8 mouse cellular contexts compared by ENCODE assay signal in genomic region chr5:57720206-57720880, GRCm38 (mm10). TPM values are rescaled to one million over a fixed set of nuclear protein-coding genes. Genes with fewer than 3 reads are reported as not detected.
DNase-seq lines count a peak whose midpoint lies in the region; ATAC-seq and TF ChIP-seq lines count a peak whose summit lies in the region.

No protein-coding gene starts in this region.

- peaks cover 3% of the 10 kb centered on the region; the same call in 1 of the 2 replicates for H3K27me3 ChIP-seq in cerebellum, adult 2 months (ENCODE audit: control insufficient read depth, insufficient read depth, low read length)
- peaks cover 21% of the 10 kb centered on the region for H3K27me3 ChIP-seq in lung, embryonic 16.5 days (ENCODE audit: control insufficient read depth, insufficient read depth, low read depth, low read length)
- no peaks in the 10 kb centered on the region for H3K27me3 ChIP-seq in heart, postnatal 0 days (ENCODE audit: control insufficient read depth, insufficient read depth, low read length)
- H3K27me3 ChIP-seq in liver, postnatal 0 days (ENCODE audit: insufficient read depth, low read length): peaks cover 67% of the 10 kb centered on the region

- no peaks in the 10 kb centered on the region for H3K9me3 ChIP-seq in lung, embryonic 16.5 days (ENCODE audit: control insufficient read depth, low read length)
- H3K9me3 ChIP-seq in heart, postnatal 0 days (replicated peaks; ENCODE audit: control insufficient read depth, low read length): no peaks in the 10 kb centered on the region
- H3K9me3 ChIP-seq in liver, postnatal 0 days (ENCODE audit: low read length): no peaks in the 10 kb centered on the region

- no peak for TF ChIP-seq CTCF in cerebellum, adult 2 months (IDR thresholded peaks at IDR 0.05; ENCODE audit: borderline replicate concordance, insufficient read depth, low read depth, low read length)
- TF ChIP-seq CTCF in heart, postnatal 0 days (IDR thresholded peaks at IDR 0.05; ENCODE audit: low read depth): no peak
- TF ChIP-seq CTCF in liver, postnatal 0 days (IDR thresholded peaks at IDR 0.05; ENCODE audit: low read depth): no peak

- ATAC-seq in cerebellum, adult (ENCODE audit: insufficient number of reproducible peaks, low FRiP score, low TSS enrichment): no peak
- no peak for ATAC-seq in lung, embryonic 16.5 days (ENCODE audit: low read depth)
- no peak for ATAC-seq in heart, postnatal 0 days (ENCODE audit: insufficient read depth, low read depth)
- ATAC-seq in liver, postnatal 0 days: no peak

- TF ChIP-seq POLR2A in cerebellum, adult 2 months (IDR thresholded peaks at IDR 0.05; ENCODE audit: borderline replicate concordance, insufficient read depth, low read length): no peak

- H3K36me3 ChIP-seq in lung, embryonic 16.5 days (ENCODE audit: control insufficient read depth, insufficient read depth, low read length): no peaks in the 10 kb centered on the region
- 0 out of 2 replicates have a peak, but pooled peaks cover 5% of the 10 kb centered on the region for H3K36me3 ChIP-seq in heart, postnatal 0 days (replicated peaks; ENCODE audit: control insufficient read depth, insufficient read depth, low read length)
- H3K36me3 ChIP-seq in liver, postnatal 0 days (replicated peaks; ENCODE audit: insufficient read depth, low read length): no peaks in the 10 kb centered on the region

- no peak for TF ChIP-seq EP300 in heart, postnatal 0 days (IDR thresholded peaks at IDR 0.05; ENCODE audit: low read depth)
- TF ChIP-seq EP300 in liver, postnatal 0 days (IDR thresholded peaks at IDR 0.05; ENCODE audit: low read depth): no peak

- 8% methylated on average over 34 of the region's 34 CpGs for WGBS in cerebellum, adult 2 months
- WGBS in lung, embryonic 16.5 days: 6% methylated on average over 34 of the region's 34 CpGs
- 3% methylated on average over 34 of the region's 34 CpGs for WGBS in heart, postnatal 0 days
- WGBS in liver, postnatal 0 days (ENCODE audit: insufficient replicate concordance): 9% methylated on average over 34 of the region's 34 CpGs

- H3K4me2 ChIP-seq in lung, embryonic 16.5 days (ENCODE audit: low read depth, low read length): peak overlapping the region; percentile 96
- H3K4me2 ChIP-seq in heart, postnatal 0 days (ENCODE audit: low read depth, low read length): peak overlapping the region; percentile 75
- peak overlapping the region; percentile 95 for H3K4me2 ChIP-seq in liver, postnatal 0 days (ENCODE audit: low read depth, low read length)

- peak; percentile 9 to 18 for DNase-seq in cerebellum, adult 2 months
- DNase-seq in lung, postnatal 14 days: no peak
- DNase-seq in heart, postnatal 0 days (ENCODE audit: low spot score): no peak
- DNase-seq in liver, postnatal 0 days: no peak
- peak; percentile 41 for DNase-seq in testis, postnatal 10 days (ENCODE audit: low spot score)
- no peak for DNase-seq in gastrocnemius, adult 8-10 months (ENCODE audit: low spot score in 2 of 2)

- peaks cover 6% of the 10 kb centered on the region; the same call in 1 of the 2 replicates for H3K4me1 ChIP-seq in cerebellum, adult 2 months (ENCODE audit: control insufficient read depth, insufficient read depth, low read length)
- H3K4me1 ChIP-seq in lung, embryonic 16.5 days (replicated peaks; ENCODE audit: control insufficient read depth, insufficient read depth, low read length): peaks cover 20% of the 10 kb centered on the region
- H3K4me1 ChIP-seq in heart, postnatal 0 days (ENCODE audit: control insufficient read depth, insufficient read depth): no peaks in the 10 kb centered on the region
- H3K4me1 ChIP-seq in liver, postnatal 0 days (ENCODE audit: insufficient read depth): peaks cover 30% of the 10 kb centered on the region

- peak overlapping the region; percentile 39 for H3K4me3 ChIP-seq in cerebellum, adult 2 months (replicated peaks; ENCODE audit: insufficient read depth, low read depth, low read length)
- peak overlapping the region; percentile 72 for H3K4me3 ChIP-seq in lung, embryonic 16.5 days (ENCODE audit: low read length)
- peak overlapping the region; percentile 71 for H3K4me3 ChIP-seq in heart, postnatal 0 days (ENCODE audit: low read depth, low read length)
- H3K4me3 ChIP-seq in liver, postnatal 0 days (ENCODE audit: low read depth, low read length): peak overlapping the region; percentile 59

- H3K9ac ChIP-seq in lung, embryonic 16.5 days (ENCODE audit: low read length): no peak overlapping the region; the same call in 1 of the 2 replicates
- H3K9ac ChIP-seq in heart, postnatal 0 days (replicated peaks; ENCODE audit: low read depth, low read length): peak overlapping the region; percentile 78
- H3K9ac ChIP-seq in liver, postnatal 0 days (replicated peaks): no peak overlapping the region

- H3K27ac ChIP-seq in cerebellum, adult 2 months (ENCODE audit: insufficient read depth, low read length): no peak overlapping the region
- no peak overlapping the region for H3K27ac ChIP-seq in lung, embryonic 16.5 days (ENCODE audit: low read length)
- peak overlapping the region; percentile 95 for H3K27ac ChIP-seq in heart, postnatal 0 days (ENCODE audit: low read depth)
- H3K27ac ChIP-seq in liver, postnatal 0 days (ENCODE audit: low read depth): no peak overlapping the region

RNA-seq across cellular contexts. Expression of gene Pcdh7, which starts 2.6 kb away (rescaled TPM):
- 20.2 and 21.6 TPM in 2 replicates for polyA plus RNA-seq in cerebellum, adult 2 months (2012; rRNA removed)
- polyA plus RNA-seq in lung, embryonic 16.5 days (2015; fragmentation: Nextera tagmentation; extraction: Ambion mirVana): 2.8 and 3.1 TPM in 2 replicates
- total RNA-seq in heart, postnatal 0 days (2014; rRNA removed; ENCODE audit: low replicate concordance): 169 and 213 TPM in 2 replicates
- 19.9 and 22.4 TPM in 2 replicates for polyA plus RNA-seq in heart, postnatal 0 days (2015; fragmentation: Nextera tagmentation; extraction: Ambion mirVana)
- polyA plus RNA-seq in liver, postnatal 0 days (2015; fragmentation: Nextera tagmentation; extraction: Ambion mirVana): 0.37 and 0.38 TPM in 2 replicates
- 1 to 10 TPM; 1.7 to 2.5 (median 2.1) TPM for total RNA-seq in gastrocnemius, adult 8-10 months (2022)

Comparison
In these comparisons a context has a peak if more than half of its experiments do, and no peak if none do; other contexts are left out.
1. DNase-seq: peak in cerebellum, adult 2 months (2 of 2) and testis, postnatal 10 days (single experiment); none in lung, postnatal 14 days (single experiment), heart, postnatal 0 days (single experiment), liver, postnatal 0 days (single experiment) and gastrocnemius, adult 8-10 months (0 of 2).
2. Peak in every context shown above with its lines, with median percentiles within 50 percentile points of each other: H3K4me3 ChIP-seq and H3K4me2 ChIP-seq.